Mouse (Mus musculus) ovary, adult 18-20 months (tissue): ENCODE results near the gene Rab23.

ENCODE experiments used
- DNase-seq: peaks from one replicate; pipeline ENCODE4 v3.0.0; 2022; ENCODE audit warnings: low spot score, mixed read lengths

Gene Rab23

DNA sequence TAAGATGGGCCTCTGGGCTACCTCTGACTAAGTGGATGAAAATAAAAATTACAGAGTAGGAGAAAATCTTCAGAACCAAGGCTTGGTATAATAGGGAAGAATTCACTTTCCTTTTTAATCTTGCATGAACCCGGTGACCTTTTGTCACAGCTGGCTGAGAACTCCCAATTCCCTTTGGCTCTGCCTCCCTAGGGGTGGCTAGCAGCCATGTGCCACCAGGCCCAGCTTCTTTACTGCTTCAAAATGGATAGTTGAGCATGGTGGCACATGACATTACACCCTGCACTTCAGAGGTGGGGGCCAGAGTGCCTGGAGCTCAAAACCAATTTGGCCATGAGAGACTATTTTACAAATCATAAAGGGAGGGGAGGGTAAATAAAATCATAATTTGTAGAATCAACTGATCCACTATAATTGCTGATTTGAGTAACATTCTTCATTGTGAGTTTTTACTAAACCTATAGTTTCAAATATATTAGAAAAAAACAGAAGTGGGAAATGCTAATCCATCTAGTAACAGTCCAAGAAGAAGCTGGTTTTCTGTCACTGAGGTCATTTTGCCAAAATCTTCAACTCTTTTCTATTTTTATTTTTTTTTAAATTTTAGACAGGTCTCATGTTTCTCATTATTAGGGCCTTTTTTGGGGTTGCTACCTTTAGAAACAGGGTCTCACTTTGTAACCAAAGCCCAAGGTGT, 48.6 kb downstream of the Rab23 start:
- DNase-seq = no peak

DNA sequence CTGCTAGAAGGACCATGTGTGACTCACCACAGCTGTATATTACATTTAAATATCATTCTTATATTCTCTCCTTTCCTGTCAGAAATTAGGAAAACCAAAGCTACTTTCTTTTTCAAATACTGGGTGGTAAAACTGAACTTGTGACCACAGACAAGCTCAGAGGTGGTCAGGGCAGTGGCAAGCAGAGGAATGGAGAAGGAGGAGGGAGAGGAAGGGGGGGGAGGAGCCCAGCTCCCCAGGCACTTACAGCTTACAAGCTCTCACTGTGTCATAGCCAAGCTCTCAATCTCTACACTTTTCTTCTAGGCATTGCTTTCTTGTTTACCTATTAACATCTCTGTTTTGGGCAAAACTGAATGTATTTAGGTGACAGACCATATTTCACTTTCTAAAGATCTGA, 49.1 kb downstream of the Rab23 start:
- no peak for DNase-seq

DNA sequence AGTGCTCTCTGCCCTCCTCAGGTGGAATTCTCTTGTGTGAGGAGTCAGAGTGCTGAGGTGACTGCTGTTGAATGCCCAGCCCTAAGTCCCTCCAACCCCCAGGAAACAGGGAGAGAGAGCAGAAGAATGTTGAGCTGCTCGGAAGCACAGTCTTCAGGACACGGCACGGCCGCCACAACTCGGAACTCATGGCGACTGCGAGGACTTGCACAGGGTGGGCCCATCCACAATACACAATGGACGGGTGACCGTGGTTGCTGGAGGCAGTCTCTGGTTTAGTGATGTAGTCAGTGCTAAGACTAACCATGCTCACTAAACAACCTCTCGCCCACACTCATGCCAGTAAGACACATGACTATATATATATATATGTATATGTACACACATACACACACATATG, 51.9 kb downstream of the Rab23 start:
- DNase-seq = no peak

DNA sequence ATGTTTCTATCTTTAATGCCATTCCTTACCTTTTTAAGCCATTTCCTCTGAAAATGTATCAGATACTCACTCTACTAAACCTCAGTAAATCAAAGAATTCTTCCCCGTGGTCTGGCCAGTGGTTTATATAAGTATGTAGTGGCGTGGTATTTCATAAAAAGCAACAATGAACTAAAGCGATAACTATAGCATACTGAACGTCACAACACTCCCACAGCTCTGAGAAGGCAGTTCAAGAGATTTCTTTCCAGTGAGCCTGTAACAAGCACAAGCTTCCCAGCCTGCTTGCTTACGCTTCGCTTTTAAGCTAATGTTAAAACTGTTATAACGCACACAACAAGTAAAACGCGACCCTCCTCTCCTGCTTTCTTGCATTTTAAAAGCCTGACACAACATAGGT, 52.4 kb downstream of the Rab23 start:
- no peak for DNase-seq

DNA sequence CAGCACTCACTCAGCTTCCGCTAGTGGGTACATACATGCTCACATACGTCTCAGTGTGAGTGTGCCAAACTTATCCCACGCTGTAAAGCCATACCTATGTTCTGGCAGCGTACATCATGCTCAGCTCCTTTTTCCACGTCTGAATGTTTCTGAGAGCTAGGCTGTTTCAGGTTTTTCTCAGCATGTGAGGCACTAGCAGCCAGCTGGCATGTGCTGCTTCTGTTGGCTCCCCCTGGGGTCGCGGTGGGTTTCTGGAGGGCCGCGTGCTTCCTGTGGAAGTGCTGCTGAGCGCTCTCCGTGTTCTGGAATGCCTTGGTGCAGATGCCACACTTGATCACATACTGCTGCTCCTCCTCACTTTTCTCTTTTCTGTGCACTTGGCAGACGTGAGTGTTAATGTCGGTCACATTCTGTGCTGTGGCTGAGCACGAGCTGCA, 56.5 kb downstream of the Rab23 start:
- DNase-seq = no peak

DNA sequence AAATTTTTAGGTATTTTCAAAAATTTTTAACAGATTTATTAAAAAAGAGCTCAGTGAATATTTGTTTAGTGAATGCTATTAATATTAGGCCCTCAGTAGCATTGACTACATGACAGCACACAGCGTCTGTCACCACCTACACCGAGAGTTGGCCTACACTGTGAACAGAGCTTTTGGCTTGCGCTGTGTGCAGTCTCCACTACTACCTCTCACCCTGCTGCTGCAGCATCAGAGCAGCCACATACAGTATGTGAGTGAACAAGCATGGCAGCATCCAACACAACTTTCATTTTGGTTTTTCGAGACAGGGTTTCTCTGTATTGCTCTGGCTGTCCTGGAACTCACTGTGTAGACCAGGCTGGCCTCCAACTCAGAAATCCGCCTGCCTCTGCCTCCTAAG, 64.9 kb downstream of the Rab23 start:
- DNase-seq = no peak

DNA sequence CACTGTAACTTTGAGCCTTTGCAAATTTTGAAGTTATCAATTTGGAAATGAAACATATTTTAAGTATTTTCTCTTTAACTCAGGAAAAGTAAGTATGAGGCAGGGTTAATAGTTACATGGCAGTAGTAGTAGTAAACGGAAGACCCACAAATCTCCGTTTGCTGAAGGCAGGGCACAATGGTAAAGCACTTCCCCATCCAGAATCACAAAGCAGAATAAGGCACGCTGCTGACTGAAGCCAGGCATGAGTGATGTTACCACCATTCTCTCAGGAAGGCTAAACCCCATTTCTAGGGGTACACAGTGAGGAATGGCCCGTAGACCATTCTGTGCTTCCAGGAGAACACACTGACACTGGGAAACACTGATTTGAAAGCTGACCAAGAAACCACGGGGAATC, 68.4 kb downstream of the Rab23 start:
- no peak for DNase-seq

DNA sequence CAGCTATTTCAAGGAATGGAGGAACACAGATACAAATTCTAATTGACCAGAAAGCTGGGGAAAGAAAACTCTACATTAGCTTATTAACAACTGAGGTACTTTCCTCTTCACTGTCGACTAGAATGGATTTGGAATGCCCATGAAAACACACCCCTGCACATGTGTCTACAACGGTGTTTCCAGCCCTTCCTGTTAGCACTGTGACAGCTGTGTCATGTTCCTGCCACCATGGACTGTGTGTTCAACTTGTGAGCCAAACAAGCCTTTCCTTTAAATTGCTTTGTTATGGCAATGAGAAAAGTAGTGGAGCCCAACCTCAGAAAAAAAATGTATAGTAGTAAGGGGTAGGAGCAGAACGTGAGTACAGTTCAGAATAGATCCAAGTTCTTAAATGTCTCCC, 68.8 kb downstream of the Rab23 start:
- no peak for DNase-seq
